Mouse (Mus musculus): ENCODE data around the gene Il15.

Gene Il15

GRCm38 (mm10) chr8:82356091-82356490 is 46.9 kb downstream of the Il15 start:
- no peak for DNase-seq (ENCODE audit: low read depth, low spot score)

- DNase-seq (ENCODE audit: low read depth, low spot score) = peak; percentile 60
These were observed 51.6 kb downstream of the Il15 start for GRCm38 (mm10) chr8:82351268-82351943.

- no peak for DNase-seq (ENCODE audit: low read depth, low spot score)
These were observed 53.7 kb downstream of the Il15 start for GRCm38 (mm10) chr8:82349299-82349698.

- DNase-seq (ENCODE audit: low read depth, low spot score) = no peak
These were observed 56.5 kb downstream of the Il15 start for GRCm38 (mm10) chr8:82346485-82346884.

DNA sequence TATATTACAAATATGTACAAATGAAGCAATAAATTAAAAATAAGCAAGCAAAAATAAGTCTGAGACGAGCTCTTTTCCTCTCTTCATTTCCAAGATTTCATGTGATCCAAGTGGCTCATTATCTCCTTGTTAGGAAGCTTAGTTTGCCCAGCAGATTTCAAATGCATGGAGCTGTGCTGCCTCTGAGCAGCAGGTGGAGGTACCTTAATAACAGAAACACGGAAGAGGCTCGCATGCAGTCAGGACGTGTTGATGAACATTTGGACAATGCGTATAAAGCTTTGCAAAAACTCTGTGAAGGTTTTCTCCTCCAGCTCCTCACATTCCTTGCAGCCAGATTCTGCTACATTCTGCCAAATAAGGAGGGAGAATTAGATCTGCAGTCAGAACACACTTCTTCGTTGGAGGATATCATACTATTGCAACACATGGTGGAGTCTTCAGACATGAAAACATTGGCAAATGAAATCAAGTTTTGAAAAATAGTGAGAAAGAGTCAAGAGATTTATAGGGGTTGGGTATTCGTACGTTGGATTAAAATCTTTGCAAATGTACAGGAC is 71.3 kb downstream of the Il15 start:
- DNase-seq (ENCODE audit: low read depth, low spot score) = no peak

DNA sequence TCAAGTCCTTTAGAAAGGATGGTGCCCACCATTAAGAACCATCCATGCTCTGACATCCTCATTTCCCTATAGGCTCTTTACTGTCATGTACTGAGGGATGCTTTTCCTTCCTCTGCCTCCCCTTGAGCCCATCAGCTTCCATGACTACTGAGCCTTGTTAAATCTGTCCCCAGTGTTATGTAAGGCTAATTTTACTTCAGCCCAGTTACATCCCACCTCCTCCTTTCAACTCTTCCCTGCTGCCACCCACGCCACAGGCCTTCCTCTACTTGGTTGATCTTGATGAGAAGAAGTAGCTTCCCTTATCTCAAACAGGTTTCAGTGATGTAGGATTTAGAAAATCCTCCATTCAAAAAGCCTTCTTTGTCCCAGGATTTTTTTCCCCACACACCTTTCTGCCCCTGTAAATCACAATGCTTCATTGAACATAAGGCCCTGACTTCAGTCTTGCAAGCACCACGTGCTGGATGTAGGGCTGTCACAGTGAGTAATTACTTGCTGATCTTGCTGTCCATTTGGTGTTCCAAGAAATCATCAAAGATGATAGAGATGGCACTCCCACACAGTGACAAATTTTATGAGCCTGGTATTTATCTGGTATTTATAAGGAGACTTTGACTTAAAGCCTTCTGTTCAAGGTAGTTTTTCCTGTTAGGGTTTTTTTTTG is 74.9 kb downstream of the Il15 start:
- no peak for DNase-seq (ENCODE audit: low read depth, low spot score)

DNA sequence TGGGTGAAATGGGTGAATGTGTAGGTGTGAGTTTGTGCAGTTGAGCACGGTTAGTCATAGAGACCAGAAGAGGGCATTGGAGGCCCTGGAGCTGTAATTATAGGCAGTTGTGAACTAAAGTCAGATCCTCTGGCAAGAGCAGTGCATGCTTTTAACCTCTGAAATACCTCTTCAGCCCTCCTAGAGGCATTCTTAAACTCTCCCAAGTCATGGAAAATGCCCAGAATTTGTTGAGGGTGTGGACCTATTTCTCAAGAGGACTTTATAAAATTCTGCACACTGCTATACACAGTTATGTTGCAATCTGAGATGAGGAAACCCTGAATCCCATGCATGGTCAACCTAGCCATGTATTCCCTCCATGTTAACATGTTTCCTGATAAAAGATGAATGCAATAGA is 77.0 kb downstream of the Il15 start:
- no peak for DNase-seq (ENCODE audit: low read depth, low spot score)

DNA sequence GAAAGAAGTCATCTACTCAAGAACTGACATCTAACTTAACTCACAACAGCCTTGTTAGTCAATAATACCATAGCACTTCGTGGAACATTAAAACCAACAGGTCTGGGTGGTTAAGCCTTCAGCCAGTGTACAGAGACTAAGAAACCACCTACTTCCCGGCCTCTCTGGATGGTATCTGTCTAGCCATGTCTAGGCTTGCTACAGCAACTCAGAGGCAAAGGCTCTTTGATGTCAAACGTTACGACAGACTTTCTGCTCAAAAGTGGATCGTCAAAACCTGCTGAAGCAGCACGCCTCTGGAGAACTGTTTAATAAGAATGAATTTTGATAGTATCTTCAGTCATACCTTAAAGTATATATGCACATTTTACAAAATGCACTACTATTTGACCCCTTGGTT is 77.4 kb downstream of the Il15 start:
- DNase-seq (ENCODE audit: low read depth, low spot score) = no peak

DNA sequence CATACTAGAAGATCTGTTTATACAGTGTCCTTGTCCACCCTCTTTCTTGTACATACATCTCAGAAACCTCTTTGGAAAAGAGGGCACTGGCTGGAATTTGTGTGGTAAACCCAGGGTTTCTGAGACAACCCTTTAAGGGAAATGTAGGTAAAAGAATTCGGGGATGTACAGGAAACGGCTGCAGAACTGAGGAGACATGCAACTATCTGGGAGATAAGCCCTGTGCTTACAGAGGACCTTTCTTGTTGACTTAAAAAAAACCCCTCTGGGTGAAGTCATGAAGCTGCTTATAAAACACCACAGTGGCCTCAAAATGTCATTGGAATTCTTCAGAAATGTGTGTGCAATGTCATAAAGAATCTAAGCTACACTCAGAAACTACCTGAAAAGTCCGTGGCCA is 85.6 kb downstream of the Il15 start:
- no peak for DNase-seq (ENCODE audit: low read depth, low spot score)

- no peak for DNase-seq (ENCODE audit: low read depth, low spot score)
These were observed 96.6 kb downstream of the Il15 start for GRCm38 (mm10) chr8:82306424-82306823.

DNA sequence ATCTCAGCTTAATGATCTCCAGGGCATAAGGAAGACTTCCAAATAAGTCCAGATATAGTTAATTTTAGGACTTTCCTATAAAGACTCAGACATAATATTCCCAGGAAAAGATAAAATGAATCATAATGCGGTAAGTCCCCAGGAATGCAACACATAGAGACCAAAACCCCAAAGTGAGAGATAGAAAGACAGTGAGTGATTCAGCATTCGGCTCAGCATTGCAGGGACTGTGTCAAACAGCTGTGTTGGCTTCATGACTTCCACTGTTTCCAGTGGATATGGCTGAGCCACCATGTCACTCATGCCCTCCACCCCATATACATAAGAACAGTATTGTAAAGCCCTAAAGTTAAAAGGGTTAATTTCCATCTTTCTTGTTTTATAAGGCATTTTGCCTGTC is 106.8 kb downstream of the Il15 start:
- no peak for DNase-seq (ENCODE audit: low read depth, low spot score)

- DNase-seq (ENCODE audit: low read depth, low spot score) = no peak
These were observed 111.4 kb downstream of the Il15 start for GRCm38 (mm10) chr8:82291659-82292058.

- DNase-seq (ENCODE audit: low read depth, low spot score) = no peak
These were observed 117.2 kb downstream of the Il15 start for GRCm38 (mm10) chr8:82285866-82286265.

- DNase-seq (ENCODE audit: low read depth, low spot score) = no peak
These were observed 121.0 kb downstream of the Il15 start for GRCm38 (mm10) chr8:82281995-82282394.

Measured in A20 (cell line).